Mouse (Mus musculus) gastrocnemius, postnatal 4 days (tissue): ENCODE measurements around the gene Lrrc66. TPM values are rescaled to one million over a fixed set of nuclear protein-coding genes. Genes with fewer than 3 reads are reported as not detected.

Source experiments
- DNase-seq, 2 experiments: peaks; one replicate each; pipeline ENCODE4 v3.0.0; 2021 to 2022; ENCODE audit warnings: low spot score in 2 of 2, mixed read lengths in 2 of 2
- long read RNA-seq, 2 experiments: library from polyadenylated mRNA; stranded (forward); transcript quantifications; one replicate each; pipeline ENCODE4 v2.0.0; 2021
- total RNA-seq, 2 experiments: library from RNA; stranded (reverse); gene quantifications; 2 replicates each; pipeline ENCODE4 v1.2.3; 2021

Lrrc66 gene
- total RNA-seq, result under 1 TPM; 0.31 to 0.32 TPM
- long read RNA-seq, experiment 1, result 0 reads
- long read RNA-seq, experiment 2, result 0 reads

- no peak for DNase-seq
Observed at GRCm38 (mm10) chr5:73632291-73632690, at the start of gene Lrrc66. TSS of gene Lrrc66 (minus strand) at chr5:73632526.

- DNase-seq, result no peak
Observed at GRCm38 (mm10) chr5:73676626-73677025, 44.3 kb upstream of the Lrrc66 start.

GRCm38 (mm10) chr5:73675604-73676003 lies 43.3 kb upstream of the Lrrc66 start:
- no peak for DNase-seq

- DNase-seq, result no peak
Observed at GRCm38 (mm10) chr5:73669386-73669785, 37.1 kb upstream of the Lrrc66 start.

- DNase-seq, result no peak
Observed at GRCm38 (mm10) chr5:73667877-73668276, 35.6 kb upstream of the Lrrc66 start.

- no peak for DNase-seq
Observed at GRCm38 (mm10) chr5:73666695-73667094, 34.4 kb upstream of the Lrrc66 start.

GRCm38 (mm10) chr5:73651855-73652201 lies 19.5 kb upstream of the Lrrc66 start:
- no peak for DNase-seq

GRCm38 (mm10) chr5:73651061-73651854 lies 18.9 kb upstream of the Lrrc66 start, which contains the start of gene Spata18:
TSS of gene Spata18 (plus strand) at chr5:73651379.
- DNase-seq, result peak; percentile 34 to 46

GRCm38 (mm10) chr5:73650365-73650964 lies 18.1 kb upstream of the Lrrc66 start:
- DNase-seq, result peak in 1 of 2 experiments; percentile 24

- DNase-seq, result peak; percentile 77 to 88
Observed at GRCm38 (mm10) chr5:73647261-73647900, 15.1 kb upstream of the Lrrc66 start, which contains the start of gene Sgcb. TSS of gene Sgcb (minus strand) at chr5:73647790.

- DNase-seq, result no peak
Observed at GRCm38 (mm10) chr5:73642091-73642490, 9.8 kb upstream of the Lrrc66 start.

GRCm38 (mm10) chr5:73641058-73641457 lies 8.7 kb upstream of the Lrrc66 start:
- DNase-seq, result no peak

GRCm38 (mm10) chr5:73637337-73638107 lies 5.2 kb upstream of the Lrrc66 start:
- DNase-seq, result no peak

GRCm38 (mm10) chr5:73633141-73633540 lies 815 bp upstream of the Lrrc66 start:
- peak; percentile 68 to 77 for DNase-seq

- DNase-seq, result no peak
Observed at GRCm38 (mm10) chr5:73631001-73631558, 1.2 kb downstream of the Lrrc66 start.

- no peak for DNase-seq
Observed at GRCm38 (mm10) chr5:73630141-73630540, 2.2 kb downstream of the Lrrc66 start.

GRCm38 (mm10) chr5:73627991-73628390 lies 4.3 kb downstream of the Lrrc66 start:
- DNase-seq, result no peak

- DNase-seq, result no peak
Observed at GRCm38 (mm10) chr5:73627559-73627958, 4.8 kb downstream of the Lrrc66 start.

GRCm38 (mm10) chr5:73626842-73627241 lies 5.5 kb downstream of the Lrrc66 start:
- DNase-seq, result no peak

GRCm38 (mm10) chr5:73625505-73625904 lies 6.8 kb downstream of the Lrrc66 start:
- DNase-seq, result no peak

GRCm38 (mm10) chr5:73618969-73619368 lies 13.4 kb downstream of the Lrrc66 start:
- no peak for DNase-seq
